Mouse (Mus musculus): Measurements from ENCODE around the gene Tesc. TPM values are rescaled to one million over a fixed set of nuclear protein-coding genes. Genes with fewer than 3 reads are reported as not detected.

Tesc gene
- polyA plus RNA-seq, 1 experiment: not detected

GRCm38 (mm10) chr5:118025880-118026279 lies 1.7 kb upstream of the Tesc start:
- no peak overlapping the region for H3K4me3 ChIP-seq (ENCODE audit: insufficient read depth, low read depth, low read length)
- WGBS: 35% methylated on average over 12 of the region's 12 CpGs
- H3K4me1 ChIP-seq (ENCODE audit: control insufficient read depth, insufficient read depth, low read length): peaks cover 41% of the 10 kb centered on the region
- no peak overlapping the region for H3K27ac ChIP-seq (ENCODE audit: insufficient read depth, low read depth, low read length)
- TF ChIP-seq POLR2A (IDR thresholded peaks at IDR 0.05; ENCODE audit: insufficient read depth, low read depth, low read length) (no peak), CTCF (IDR thresholded peaks at IDR 0.05; ENCODE audit: insufficient read depth, low read depth, low read length) (no peak)

- 17% methylated on average over 13 of the region's 13 CpGs for WGBS
- TF ChIP-seq POLR2A (IDR thresholded peaks at IDR 0.05; ENCODE audit: insufficient read depth, low read depth, low read length) (no peak), CTCF (IDR thresholded peaks at IDR 0.05; ENCODE audit: insufficient read depth, low read depth, low read length) (no peak)
- Histone ChIP-seq H3K27ac (ENCODE audit: insufficient read depth, low read depth, low read length) (no peak overlapping the region), H3K4me3 (ENCODE audit: insufficient read depth, low read depth, low read length) (no peak overlapping the region), H3K4me1 (ENCODE audit: control insufficient read depth, insufficient read depth, low read length) (peaks cover 45% of the 10 kb centered on the region)
Measured at GRCm38 (mm10) chr5:118026343-118026742, 1.2 kb upstream of the Tesc start.

DNA sequence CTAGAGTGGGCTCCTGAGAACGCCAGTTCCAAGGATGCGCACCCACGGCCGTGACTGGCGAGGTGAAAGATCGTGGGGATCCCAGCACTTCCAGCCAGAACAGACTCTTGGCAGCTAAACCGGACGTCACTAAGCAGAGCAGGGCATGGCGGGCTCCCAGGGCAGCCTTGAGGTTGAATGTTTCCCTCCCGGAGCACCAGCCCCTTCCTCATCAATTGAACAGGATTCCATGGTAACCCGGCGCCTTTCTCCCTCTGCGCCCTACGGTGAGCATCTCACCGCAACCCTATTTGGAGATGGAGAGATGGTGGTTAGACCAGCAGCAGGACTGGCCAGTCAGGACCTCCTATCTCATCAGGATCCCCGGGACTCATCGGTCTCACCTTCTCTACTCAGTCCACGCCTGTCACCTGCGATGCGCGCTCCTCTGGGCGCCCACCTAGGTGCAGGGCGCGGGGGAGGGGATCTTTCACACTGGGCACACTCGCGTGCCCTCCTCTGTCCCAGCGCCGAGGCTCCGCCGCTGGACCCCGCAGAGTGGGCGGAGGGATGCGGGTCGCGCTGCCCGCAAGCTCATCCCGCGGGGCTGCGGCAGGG lies 344 bp upstream of the Tesc start:
- WGBS: 8% methylated on average over 39 of the region's 39 CpGs
- Histone ChIP-seq H3K4me1 (ENCODE audit: control insufficient read depth, insufficient read depth, low read length) (peaks cover 50% of the 10 kb centered on the region), H3K4me3 (ENCODE audit: insufficient read depth, low read depth, low read length) (peak overlapping the region; percentile 64), H3K27ac (ENCODE audit: insufficient read depth, low read depth, low read length) (no peak overlapping the region)
- no peak for TF ChIP-seq CTCF (IDR thresholded peaks at IDR 0.05; ENCODE audit: insufficient read depth, low read depth, low read length)
- no peak for TF ChIP-seq POLR2A (IDR thresholded peaks at IDR 0.05; ENCODE audit: insufficient read depth, low read depth, low read length)

DNA sequence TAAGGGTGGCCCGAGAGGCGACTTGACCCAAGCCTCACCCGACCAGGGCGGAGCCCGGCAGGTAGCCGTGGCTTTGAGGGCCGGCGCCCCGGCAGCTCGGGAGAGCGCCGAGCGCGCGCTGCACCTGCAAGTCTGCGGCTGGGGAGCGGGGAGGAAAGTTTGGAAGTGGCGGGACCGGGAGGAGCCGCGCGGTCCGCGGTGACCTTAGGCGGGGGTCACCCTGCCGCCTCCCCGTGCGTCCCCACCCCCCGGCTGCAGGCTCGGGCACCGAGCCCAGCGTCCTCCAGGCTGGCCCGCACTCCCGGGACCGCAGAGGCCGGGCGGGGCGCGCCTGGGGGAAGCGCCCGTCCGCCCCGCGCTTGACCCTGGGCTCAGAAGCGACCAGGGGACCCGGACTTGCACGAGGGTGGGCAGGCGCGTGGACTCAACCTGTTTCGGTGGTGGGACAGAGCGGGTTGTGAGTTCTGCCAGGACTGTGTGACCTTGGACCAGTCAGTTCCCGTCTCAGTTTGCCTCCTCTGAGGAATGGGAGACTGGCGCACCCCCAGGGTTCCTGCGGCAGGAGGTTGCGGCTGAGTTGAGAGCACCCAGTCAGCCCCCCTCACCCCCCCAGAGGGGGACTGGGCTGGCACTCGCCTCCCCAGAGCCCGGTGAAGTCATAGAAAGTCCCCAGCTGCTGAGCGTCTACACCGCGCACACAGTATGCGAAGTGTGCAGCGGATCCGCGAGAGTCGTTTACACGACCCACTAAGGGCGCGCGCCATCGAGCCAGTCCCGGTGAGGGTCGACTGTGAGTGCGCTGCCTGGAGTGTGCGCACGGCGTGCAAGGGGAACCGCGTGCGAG lies 870 bp downstream of the Tesc start:
- TF ChIP-seq CTCF (IDR thresholded peaks at IDR 0.05; ENCODE audit: insufficient read depth, low read depth, low read length): no peak
- peaks cover 50% of the 10 kb centered on the region for H3K4me1 ChIP-seq (ENCODE audit: control insufficient read depth, insufficient read depth, low read length)
- no peak overlapping the region for H3K27ac ChIP-seq (ENCODE audit: insufficient read depth, low read depth, low read length)
- 1% methylated on average over 78 of the region's 79 CpGs for WGBS
- H3K4me3 ChIP-seq (ENCODE audit: insufficient read depth, low read depth, low read length): peak overlapping the region; percentile 64

GRCm38 (mm10) chr5:118029035-118029408 lies 1.5 kb downstream of the Tesc start:
- TF ChIP-seq CTCF (IDR thresholded peaks at IDR 0.05; ENCODE audit: insufficient read depth, low read depth, low read length) (no peak), POLR2A (IDR thresholded peaks at IDR 0.05; ENCODE audit: insufficient read depth, low read depth, low read length) (no peak)
- H3K4me1 ChIP-seq (ENCODE audit: control insufficient read depth, insufficient read depth, low read length): peaks cover 50% of the 10 kb centered on the region
- WGBS: 3% methylated on average over 12 of the region's 12 CpGs
- peak overlapping the region; percentile 64 for H3K4me3 ChIP-seq (ENCODE audit: insufficient read depth, low read depth, low read length)
- no peak overlapping the region for H3K27ac ChIP-seq (ENCODE audit: insufficient read depth, low read depth, low read length)

DNA sequence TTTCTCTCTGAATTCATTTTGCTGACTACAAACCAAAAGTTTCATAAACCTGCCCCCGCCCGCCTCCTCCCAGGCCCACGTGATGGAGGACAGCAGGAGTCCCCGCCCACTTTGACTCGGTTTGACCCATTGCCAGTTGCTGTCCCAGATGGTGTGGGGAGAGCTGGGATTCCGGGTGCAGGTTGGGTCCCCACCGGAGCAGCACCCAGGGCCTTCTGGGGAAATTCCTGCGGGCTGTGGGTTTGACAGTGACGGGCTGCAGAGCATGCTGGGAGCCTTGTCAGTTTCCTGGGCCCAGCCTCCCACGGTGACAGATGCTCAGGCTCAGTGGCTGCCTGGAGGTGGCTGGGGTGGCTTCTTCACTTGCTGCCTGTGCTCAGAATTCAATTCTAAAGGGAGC lies 1.9 kb downstream of the Tesc start:
- 4% methylated on average over 10 of the region's 10 CpGs for WGBS
- no peak for TF ChIP-seq CTCF (IDR thresholded peaks at IDR 0.05; ENCODE audit: insufficient read depth, low read depth, low read length)
- TF ChIP-seq POLR2A (IDR thresholded peaks at IDR 0.05; ENCODE audit: insufficient read depth, low read depth, low read length): no peak
- Histone ChIP-seq H3K4me1 (ENCODE audit: control insufficient read depth, insufficient read depth, low read length) (peaks cover 50% of the 10 kb centered on the region), H3K4me3 (ENCODE audit: insufficient read depth, low read depth, low read length) (peak overlapping the region; percentile 64), H3K27ac (ENCODE audit: insufficient read depth, low read depth, low read length) (no peak overlapping the region)

DNA sequence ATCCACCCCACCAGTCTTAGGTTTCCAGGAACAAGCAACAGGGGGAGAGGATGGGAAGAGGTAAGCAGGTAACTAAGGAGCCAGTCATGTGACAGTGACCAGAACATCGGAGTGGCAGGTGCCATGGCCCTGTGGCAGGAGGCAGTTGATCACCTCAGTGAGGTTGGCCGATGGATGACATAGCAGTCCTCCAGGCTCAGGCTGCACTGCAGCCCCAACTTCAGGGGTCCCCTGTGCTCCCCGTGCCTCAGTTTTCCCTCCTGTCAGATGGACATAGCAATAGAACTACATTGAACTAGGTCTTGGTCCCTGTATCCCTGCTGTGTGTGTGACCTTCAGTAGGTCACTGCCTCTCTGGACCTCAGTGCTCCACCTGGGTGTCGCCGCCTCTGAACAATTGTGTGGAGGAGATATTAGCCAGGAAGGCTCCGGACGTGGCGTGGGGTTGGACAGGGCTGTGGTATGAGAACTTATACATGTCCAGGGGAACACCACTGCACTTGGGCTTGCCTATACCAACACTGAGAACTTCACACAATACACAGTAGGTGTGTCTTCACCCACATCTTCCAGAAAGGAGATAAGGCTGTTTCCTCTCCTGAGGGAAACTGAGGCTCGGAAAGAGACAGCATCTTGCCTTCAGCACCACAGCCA lies 2.6 kb downstream of the Tesc start:
- no peak overlapping the region for H3K4me3 ChIP-seq (ENCODE audit: insufficient read depth, low read depth, low read length)

DNA sequence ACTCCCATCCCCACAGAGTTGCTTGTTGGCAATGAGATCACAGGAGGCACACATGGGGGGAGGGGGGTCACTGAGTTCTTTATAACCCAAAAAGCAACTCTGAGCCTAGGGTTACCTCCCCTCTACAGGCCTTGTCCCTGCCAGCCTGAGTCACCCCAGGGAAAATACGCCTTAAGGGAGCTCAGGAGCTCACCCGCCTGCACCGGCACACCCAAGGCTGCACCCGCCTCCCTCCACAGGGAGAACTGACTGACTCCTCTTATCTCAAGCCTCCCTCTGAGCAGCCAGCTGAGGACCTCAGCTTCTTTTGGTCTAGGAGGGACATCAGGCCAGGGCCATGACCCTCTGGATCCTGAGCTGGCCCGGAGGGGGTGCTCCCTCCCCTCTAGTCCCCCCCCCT lies 3.5 kb downstream of the Tesc start:
- no peak for TF ChIP-seq CTCF (IDR thresholded peaks at IDR 0.05; ENCODE audit: insufficient read depth, low read depth, low read length)
- H3K4me1 ChIP-seq (ENCODE audit: control insufficient read depth, insufficient read depth, low read length): peaks cover 50% of the 10 kb centered on the region
- H3K27ac ChIP-seq (ENCODE audit: insufficient read depth, low read depth, low read length): no peak overlapping the region
- 38% methylated on average over 5 of the region's 5 CpGs for WGBS
- H3K4me3 ChIP-seq (ENCODE audit: insufficient read depth, low read depth, low read length): no peak overlapping the region

More for the DNA sequence above, 2.6 kb downstream of the Tesc start:
- WGBS: 93% methylated on average over 9 of the region's 9 CpGs
- no peak for TF ChIP-seq POLR2A (IDR thresholded peaks at IDR 0.05; ENCODE audit: insufficient read depth, low read depth, low read length)
- no peak for TF ChIP-seq CTCF (IDR thresholded peaks at IDR 0.05; ENCODE audit: insufficient read depth, low read depth, low read length)
- Histone ChIP-seq H3K27ac (ENCODE audit: insufficient read depth, low read depth, low read length) (no peak overlapping the region), H3K4me1 (ENCODE audit: control insufficient read depth, insufficient read depth, low read length) (peaks cover 50% of the 10 kb centered on the region)

GRCm38 (mm10) chr5:118031508-118031907 lies 4.0 kb downstream of the Tesc start:
- no peak overlapping the region for H3K4me3 ChIP-seq (ENCODE audit: insufficient read depth, low read depth, low read length)
- peaks cover 51% of the 10 kb centered on the region for H3K4me1 ChIP-seq (ENCODE audit: control insufficient read depth, insufficient read depth, low read length)
- WGBS: 48% methylated on average over 4 of the region's 4 CpGs
- no peak overlapping the region for H3K27ac ChIP-seq (ENCODE audit: insufficient read depth, low read depth, low read length)
- TF ChIP-seq CTCF (IDR thresholded peaks at IDR 0.05; ENCODE audit: insufficient read depth, low read depth, low read length): no peak
- TF ChIP-seq POLR2A (IDR thresholded peaks at IDR 0.05; ENCODE audit: insufficient read depth, low read depth, low read length): no peak

All from olfactory bulb, adult 2 months (tissue).